Mouse (Mus musculus): ENCODE data around the gene Gnas. TPM values are rescaled to one million over a fixed set of nuclear protein-coding genes. Genes with fewer than 3 reads are reported as not detected.

Gnas gene
- polyA plus RNA-seq (2015; fragmentation: Nextera tagmentation; extraction: Ambion mirVana), result 1,244 and 1,252 TPM in 2 replicates

DNA sequence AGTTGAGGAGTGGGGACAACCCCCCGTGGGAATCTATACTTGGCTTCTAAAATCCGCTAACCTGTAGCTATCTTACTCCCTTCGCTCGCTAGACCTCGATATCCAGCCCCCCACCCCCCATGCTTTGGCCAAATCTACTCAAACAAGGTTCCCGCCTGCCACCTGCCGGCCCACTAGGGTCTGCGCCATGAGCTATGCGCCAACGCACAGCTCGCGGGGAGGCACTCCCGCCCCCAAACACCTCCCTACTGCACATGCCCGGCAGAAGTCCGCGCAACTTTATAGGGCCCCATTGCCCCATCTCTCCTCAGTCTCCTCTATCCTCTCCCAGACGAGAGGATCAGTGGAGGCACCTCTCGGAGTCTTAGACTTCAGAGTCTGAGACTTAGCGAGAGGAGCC lies at the start of gene Gnas:
Gene Gnas, plus strand, starts transcription at position 310 of the 400 bp plus-strand sequence.
- peaks cover 31% of the 10 kb centered on the region; the same call in 1 of the 2 replicates for H3K9me3 ChIP-seq
- peaks cover 98% of the 10 kb centered on the region for H3K36me3 ChIP-seq
- peak within 1 kb of the TSS; percentile 61 for H3K4me2 ChIP-seq
- no peak for ATAC-seq (ENCODE audit: extremely low read depth, insufficient number of reproducible peaks, low FRiP score, low TSS enrichment)
- H3K9ac ChIP-seq, result no peak within 1 kb of the TSS
- peak within 1 kb of the TSS; percentile 35 for H3K4me3 ChIP-seq
- H3K27ac ChIP-seq (replicated peaks), result no peak within 1 kb of the TSS
- H3K4me1 ChIP-seq, result peaks cover 10% of the 10 kb centered on the region
- WGBS, result 52% methylated on average over 19 of the region's 19 CpGs
- peaks cover 69% of the 10 kb centered on the region for H3K27me3 ChIP-seq (replicated peaks)

DNA sequence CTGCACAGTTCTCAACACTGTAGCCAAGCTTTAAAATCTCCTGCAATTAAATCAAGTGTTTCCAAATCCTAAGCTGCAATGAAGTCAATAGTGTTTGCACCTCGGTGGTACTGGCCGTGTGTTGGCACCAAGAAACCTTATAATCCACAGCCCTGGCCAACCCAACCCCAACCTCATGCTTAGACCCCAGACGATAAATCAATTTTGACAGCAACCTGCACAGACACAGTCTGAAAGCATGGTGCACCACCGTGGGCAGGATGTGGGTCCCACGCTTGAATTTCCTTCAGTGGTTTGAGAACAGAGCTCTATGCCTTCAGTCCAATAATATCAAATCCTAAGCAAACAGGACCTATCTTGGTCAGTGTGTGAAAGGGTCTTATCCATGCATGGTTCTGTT lies 41.7 kb upstream of the Gnas start:
- H3K4me2 ChIP-seq, result no peak overlapping the region
- H3K36me3 ChIP-seq, result no peaks in the 10 kb centered on the region
- H3K9ac ChIP-seq, result no peak overlapping the region
- H3K9me3 ChIP-seq, result 0 out of 2 replicates have a peak, but pooled peaks cover 2% of the 10 kb centered on the region
- no peak overlapping the region for H3K4me3 ChIP-seq
- 78% methylated on average over 5 of the region's 5 CpGs for WGBS
- no peak for ATAC-seq (ENCODE audit: extremely low read depth, insufficient number of reproducible peaks, low FRiP score, low TSS enrichment)
- no peaks in the 10 kb centered on the region; the same call in 1 of the 2 replicates for H3K27me3 ChIP-seq (replicated peaks)
- H3K27ac ChIP-seq (replicated peaks), result no peak overlapping the region
- H3K4me1 ChIP-seq, result no peaks in the 10 kb centered on the region

DNA sequence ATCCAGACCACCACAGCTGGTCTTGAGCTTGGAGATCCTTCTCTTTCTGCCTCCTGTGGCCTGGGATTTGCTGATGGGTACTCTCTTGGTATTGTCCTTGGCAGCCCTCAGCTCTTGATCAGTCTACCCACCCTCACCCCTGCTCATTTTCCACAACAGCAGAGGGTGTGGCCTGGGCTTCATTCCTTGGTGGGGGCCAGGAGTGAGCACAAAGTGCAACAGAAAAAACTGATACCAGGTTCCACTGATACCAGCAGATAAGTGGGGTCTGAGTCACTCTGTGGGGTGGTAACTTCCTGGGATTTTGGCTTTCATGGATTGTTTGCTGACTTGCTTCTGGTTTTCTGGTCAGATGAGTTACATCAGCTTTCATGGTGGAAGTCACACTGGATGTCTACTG lies 32.2 kb upstream of the Gnas start:
- Histone ChIP-seq H3K9ac (no peak overlapping the region), H3K36me3 (no peaks in the 10 kb centered on the region), H3K9me3 (no peaks in the 10 kb centered on the region), H3K27me3 (replicated peaks) (peaks cover 5% of the 10 kb centered on the region; the same call in 1 of the 2 replicates), H3K4me2 (no peak overlapping the region), H3K4me1 (no peaks in the 10 kb centered on the region), H3K27ac (replicated peaks) (no peak overlapping the region), H3K4me3 (no peak overlapping the region)
- ATAC-seq (ENCODE audit: extremely low read depth, insufficient number of reproducible peaks, low FRiP score, low TSS enrichment), result no peak

DNA sequence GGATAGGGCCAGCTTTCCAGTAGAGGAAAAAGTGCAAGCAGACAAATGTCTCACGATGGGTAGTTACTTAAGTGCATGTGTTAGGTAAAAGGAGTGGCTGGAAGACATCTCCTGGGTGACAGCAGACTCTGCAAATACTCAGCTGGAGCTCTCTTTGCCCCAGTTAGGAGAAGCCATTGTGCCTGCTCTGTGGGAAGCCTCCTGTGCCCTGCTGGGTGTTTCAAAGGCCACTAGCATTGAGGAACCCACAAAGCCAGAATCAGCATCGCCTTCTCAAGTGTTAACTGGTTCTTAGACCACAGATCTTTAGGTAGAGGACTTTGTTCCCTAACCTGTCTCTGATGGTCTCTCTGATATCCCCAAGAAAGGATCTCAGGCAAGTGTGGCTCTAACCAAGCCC lies 26.8 kb upstream of the Gnas start:
- H3K9me3 ChIP-seq, result no peaks in the 10 kb centered on the region
- no peak overlapping the region for H3K4me2 ChIP-seq
- H3K4me1 ChIP-seq, result 0 out of 2 replicates have a peak, but pooled peaks cover 5% of the 10 kb centered on the region
- no peak for ATAC-seq (ENCODE audit: extremely low read depth, insufficient number of reproducible peaks, low FRiP score, low TSS enrichment)
- 22% methylated on average over 2 of the region's 2 CpGs for WGBS
- no peak overlapping the region for H3K4me3 ChIP-seq
- no peak overlapping the region for H3K27ac ChIP-seq (replicated peaks)
- H3K27me3 ChIP-seq (replicated peaks), result peaks cover 5% of the 10 kb centered on the region; the same call in 1 of the 2 replicates
- no peak overlapping the region for H3K9ac ChIP-seq
- no peaks in the 10 kb centered on the region for H3K36me3 ChIP-seq

DNA sequence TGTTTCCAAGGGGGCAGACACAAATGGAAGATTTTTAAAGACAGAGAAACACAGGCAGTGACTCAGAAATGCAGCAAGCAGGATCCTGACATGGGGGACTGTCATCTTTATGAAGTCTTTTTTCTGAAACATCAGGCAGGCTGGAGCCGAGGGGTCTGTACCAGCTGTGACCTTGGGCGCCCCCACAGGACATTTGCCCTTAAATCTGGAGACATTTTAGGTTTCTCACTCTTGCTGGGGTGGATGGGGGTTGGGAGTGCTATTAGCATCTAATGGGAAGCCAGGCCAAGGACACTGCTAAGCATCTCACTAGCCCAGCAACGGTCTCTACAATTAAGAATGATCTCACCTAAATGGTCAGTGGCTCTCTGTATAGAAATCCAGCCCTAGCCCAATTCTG lies 24.1 kb upstream of the Gnas start:
- H3K4me1 ChIP-seq, result peaks cover 11% of the 10 kb centered on the region; the same call in 1 of the 2 replicates
- H3K4me3 ChIP-seq, result no peak overlapping the region
- H3K36me3 ChIP-seq, result peaks cover under 1% of the 10 kb centered on the region; the same call in 1 of the 2 replicates
- ATAC-seq (ENCODE audit: extremely low read depth, insufficient number of reproducible peaks, low FRiP score, low TSS enrichment), result no peak
- no peaks in the 10 kb centered on the region for H3K9me3 ChIP-seq
- peaks cover 5% of the 10 kb centered on the region; the same call in 1 of the 2 replicates for H3K27me3 ChIP-seq (replicated peaks)
- H3K9ac ChIP-seq, result no peak overlapping the region
- H3K27ac ChIP-seq (replicated peaks), result no peak overlapping the region
- no peak overlapping the region for H3K4me2 ChIP-seq
- 23% methylated on average over 3 of the region's 3 CpGs for WGBS

DNA sequence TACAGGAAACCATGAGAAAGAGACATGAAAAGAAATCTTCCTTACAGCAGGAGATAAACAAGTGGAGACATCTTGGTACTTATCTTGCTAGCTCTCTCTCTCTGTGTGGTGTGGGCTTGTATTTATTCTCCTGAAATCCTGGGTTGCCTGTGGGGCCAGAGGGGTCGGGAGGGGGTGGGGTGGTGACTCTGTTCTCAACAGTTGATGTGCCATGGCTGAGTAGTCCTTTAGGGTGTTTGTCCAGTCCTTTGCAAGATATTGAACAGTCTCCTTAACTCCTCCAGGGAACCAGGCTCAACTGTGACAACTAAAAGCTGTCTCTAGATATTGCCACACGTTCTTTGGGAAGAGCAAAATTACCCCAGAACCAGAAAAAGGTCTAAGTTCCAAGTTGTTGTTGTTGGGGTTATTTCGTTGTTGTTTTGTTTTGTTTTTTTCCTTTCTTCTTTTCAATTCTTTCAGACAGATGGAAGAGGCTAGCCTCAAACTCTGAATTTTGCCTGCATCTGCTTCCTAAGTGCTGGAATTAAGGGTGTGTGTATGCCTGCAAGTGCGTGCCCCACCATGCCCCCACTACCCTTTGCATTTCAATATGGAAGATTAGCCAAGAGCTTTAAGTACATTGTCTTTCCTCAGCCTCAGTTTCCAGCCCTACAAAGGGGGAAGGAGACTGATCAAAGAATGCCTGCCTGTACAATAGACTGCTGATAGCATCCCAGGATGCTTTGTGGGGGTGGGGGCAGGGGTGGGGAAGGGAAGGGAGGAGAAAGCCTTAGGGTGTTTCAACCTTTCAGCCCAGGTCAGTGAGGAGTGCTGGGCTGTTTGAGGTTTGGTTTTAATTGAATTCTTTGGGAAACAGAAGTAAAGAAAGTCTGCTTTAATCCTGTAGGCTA lies 23.0 kb upstream of the Gnas start:
- H3K4me2 ChIP-seq, result no peak overlapping the region
- peaks cover 12% of the 10 kb centered on the region for H3K36me3 ChIP-seq
- H3K9ac ChIP-seq, result no peak overlapping the region
- 26% methylated on average over 4 of the region's 4 CpGs for WGBS
- no peak for ATAC-seq (ENCODE audit: extremely low read depth, insufficient number of reproducible peaks, low FRiP score, low TSS enrichment)
- H3K9me3 ChIP-seq, result no peaks in the 10 kb centered on the region
- H3K27ac ChIP-seq (replicated peaks), result no peak overlapping the region
- no peak overlapping the region for H3K4me3 ChIP-seq
- H3K4me1 ChIP-seq, result peaks cover 11% of the 10 kb centered on the region; the same call in 1 of the 2 replicates
- H3K27me3 ChIP-seq (replicated peaks), result 0 out of 2 replicates have a peak, but pooled peaks cover 3% of the 10 kb centered on the region

DNA sequence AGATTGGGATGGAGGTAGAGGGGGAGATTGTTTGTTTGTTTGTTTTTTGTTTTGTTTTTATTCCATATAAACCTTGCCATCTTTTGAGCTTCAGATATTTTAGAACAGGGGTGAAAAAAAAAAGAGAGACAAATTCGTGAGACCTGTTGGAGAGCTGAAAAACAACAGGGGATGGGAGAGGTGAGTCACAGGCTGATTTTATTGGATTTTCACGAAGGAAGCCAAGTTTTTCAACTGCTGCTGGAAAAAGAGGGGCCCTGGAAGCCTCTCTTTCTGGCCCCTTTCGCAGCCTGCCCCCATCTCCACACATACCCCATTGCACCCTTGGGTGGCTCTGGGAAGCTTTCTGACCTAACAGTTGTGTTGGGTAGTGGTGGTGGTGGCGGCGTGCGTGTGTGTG lies 22.3 kb upstream of the Gnas start:
- no peak overlapping the region for H3K4me3 ChIP-seq
- no peak overlapping the region for H3K27ac ChIP-seq (replicated peaks)
- H3K9me3 ChIP-seq, result no peaks in the 10 kb centered on the region
- peaks cover 11% of the 10 kb centered on the region; the same call in 1 of the 2 replicates for H3K4me1 ChIP-seq
- 68% methylated on average over 6 of the region's 6 CpGs for WGBS
- no peak overlapping the region for H3K4me2 ChIP-seq
- ATAC-seq (ENCODE audit: extremely low read depth, insufficient number of reproducible peaks, low FRiP score, low TSS enrichment), result no peak
- peaks cover 19% of the 10 kb centered on the region for H3K36me3 ChIP-seq
- H3K9ac ChIP-seq, result no peak overlapping the region
- H3K27me3 ChIP-seq (replicated peaks), result 0 out of 2 replicates have a peak, but pooled peaks cover under 1% of the 10 kb centered on the region

DNA sequence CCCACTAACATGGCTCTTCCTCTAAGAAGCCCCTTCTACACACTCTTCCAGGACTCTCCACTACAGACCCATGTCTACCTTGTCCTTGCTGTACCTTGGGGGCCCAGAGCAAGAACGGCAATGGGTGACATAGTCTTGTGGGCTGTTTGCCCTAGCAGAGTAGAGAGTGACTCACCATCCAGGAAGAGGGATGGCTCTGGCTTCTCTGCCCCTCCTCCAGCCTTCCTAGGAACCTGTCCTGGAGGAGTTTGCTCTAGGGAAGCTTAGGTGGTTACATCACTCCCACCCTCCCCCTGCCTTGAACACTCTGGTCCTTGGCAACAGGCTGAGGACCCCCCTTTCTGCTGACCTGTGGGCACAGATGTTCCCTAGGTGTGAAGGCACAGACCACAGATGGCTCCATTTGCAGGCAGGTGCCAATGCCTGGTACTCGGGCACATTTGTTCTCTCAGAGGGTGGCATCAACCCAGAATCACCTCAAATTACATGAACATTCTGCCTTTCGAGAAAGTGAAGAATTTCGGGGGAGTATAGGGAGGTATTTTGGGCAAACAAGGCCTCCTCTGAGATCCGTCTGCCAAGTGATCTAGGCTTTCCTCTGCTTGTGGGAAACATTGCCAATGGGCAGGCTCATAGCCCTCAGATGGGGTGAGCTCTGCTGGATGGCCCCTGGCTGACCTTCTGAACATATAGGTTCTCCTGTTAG lies 20.9 kb upstream of the Gnas start:
- H3K9ac ChIP-seq, result no peak overlapping the region
- H3K9me3 ChIP-seq, result no peaks in the 10 kb centered on the region
- peaks cover 33% of the 10 kb centered on the region for H3K36me3 ChIP-seq
- H3K4me2 ChIP-seq, result no peak overlapping the region
- 63% methylated on average over 5 of the region's 5 CpGs for WGBS
- no peaks in the 10 kb centered on the region for H3K27me3 ChIP-seq (replicated peaks)
- no peak overlapping the region for H3K4me3 ChIP-seq
- peaks cover 11% of the 10 kb centered on the region; the same call in 1 of the 2 replicates for H3K4me1 ChIP-seq
- ATAC-seq (ENCODE audit: extremely low read depth, insufficient number of reproducible peaks, low FRiP score, low TSS enrichment), result no peak
- H3K27ac ChIP-seq (replicated peaks), result no peak overlapping the region

DNA sequence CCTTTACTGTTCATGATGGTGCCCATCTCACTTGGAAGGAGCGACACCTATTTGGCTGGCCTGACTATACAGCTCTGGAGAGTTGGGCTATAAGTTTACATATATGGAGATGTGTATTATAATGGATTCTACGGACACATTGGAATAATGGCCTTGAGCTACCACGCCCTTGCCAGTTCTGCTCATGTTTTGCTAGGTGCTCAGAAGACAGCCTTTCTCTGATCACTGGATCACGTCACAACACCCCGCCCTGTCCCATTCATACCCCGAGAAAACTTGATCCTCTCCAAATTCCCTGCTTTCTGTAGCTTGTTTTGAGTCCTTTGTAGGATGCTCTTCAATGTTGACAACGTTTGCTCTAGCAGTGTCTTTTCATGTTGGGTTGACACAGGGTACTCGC lies 19.9 kb upstream of the Gnas start:
- H3K9me3 ChIP-seq, result no peaks in the 10 kb centered on the region
- peaks cover 43% of the 10 kb centered on the region for H3K36me3 ChIP-seq
- 84% methylated on average over 8 of the region's 8 CpGs for WGBS
- H3K9ac ChIP-seq, result no peak overlapping the region
- peaks cover 11% of the 10 kb centered on the region; the same call in 1 of the 2 replicates for H3K4me1 ChIP-seq
- no peak overlapping the region for H3K27ac ChIP-seq (replicated peaks)
- H3K27me3 ChIP-seq (replicated peaks), result no peaks in the 10 kb centered on the region
- H3K4me2 ChIP-seq, result no peak overlapping the region
- ATAC-seq (ENCODE audit: extremely low read depth, insufficient number of reproducible peaks, low FRiP score, low TSS enrichment), result no peak
- no peak overlapping the region for H3K4me3 ChIP-seq

DNA sequence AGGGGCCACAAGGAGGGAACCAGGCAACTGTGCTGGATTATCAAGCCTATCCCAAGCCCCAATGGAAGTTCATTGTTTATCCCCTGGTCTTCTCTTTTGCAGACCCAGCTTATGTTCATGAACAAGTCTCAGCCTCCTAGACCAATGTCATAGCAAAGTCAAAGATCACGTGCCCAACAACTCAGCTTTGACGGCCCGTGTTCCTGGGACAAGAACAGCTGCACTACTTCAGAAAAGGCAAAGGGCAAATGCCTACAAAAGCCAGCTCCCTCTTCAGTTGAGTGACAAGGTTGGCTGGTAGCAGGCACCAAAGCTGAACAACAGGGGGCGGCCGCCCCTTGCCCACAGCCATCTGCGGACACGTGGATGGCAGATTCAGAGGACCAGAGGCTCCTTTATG lies 13.7 kb upstream of the Gnas start:
- H3K4me3 ChIP-seq, result no peak overlapping the region
- peaks cover 47% of the 10 kb centered on the region for H3K36me3 ChIP-seq
- H3K27me3 ChIP-seq (replicated peaks), result no peaks in the 10 kb centered on the region
- peaks cover 46% of the 10 kb centered on the region for H3K4me1 ChIP-seq
- H3K27ac ChIP-seq (replicated peaks), result peak overlapping the region; percentile 74; the same call in 1 of the 2 replicates
- no peak overlapping the region for H3K9ac ChIP-seq
- no peak for ATAC-seq (ENCODE audit: extremely low read depth, insufficient number of reproducible peaks, low FRiP score, low TSS enrichment)
- H3K4me2 ChIP-seq, result no peak overlapping the region
- 71% methylated on average over 7 of the region's 7 CpGs for WGBS
- H3K9me3 ChIP-seq, result no peaks in the 10 kb centered on the region

DNA sequence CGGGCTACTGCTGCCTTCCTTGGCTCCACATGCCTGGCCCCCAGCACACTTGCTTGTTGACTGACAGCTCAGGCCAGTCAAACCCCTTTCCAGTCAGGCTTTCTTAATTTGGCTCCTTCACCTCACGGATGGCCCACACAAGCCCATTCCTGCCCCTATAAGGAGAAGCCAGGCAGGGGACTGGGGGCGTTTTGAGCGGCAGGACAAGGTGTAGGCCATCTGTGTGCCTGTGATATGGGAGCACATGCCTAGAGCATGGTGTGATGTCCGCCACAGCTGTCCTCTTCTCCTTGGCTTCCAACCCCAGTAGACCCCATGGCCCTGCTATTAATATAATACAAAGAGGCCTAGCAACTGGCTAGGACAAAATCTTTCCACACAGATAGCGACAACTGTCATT lies 12.7 kb upstream of the Gnas start:
- H3K4me2 ChIP-seq, result no peak overlapping the region
- H3K4me1 ChIP-seq, result peaks cover 46% of the 10 kb centered on the region
- ATAC-seq (ENCODE audit: extremely low read depth, insufficient number of reproducible peaks, low FRiP score, low TSS enrichment), result peak; percentile 22; the same call in 1 of the 2 replicates
- 51% methylated on average over 6 of the region's 6 CpGs for WGBS
- H3K27ac ChIP-seq (replicated peaks), result peak overlapping the region; percentile 74
- no peaks in the 10 kb centered on the region for H3K27me3 ChIP-seq (replicated peaks)
- no peak overlapping the region for H3K9ac ChIP-seq
- peaks cover 42% of the 10 kb centered on the region for H3K36me3 ChIP-seq
- H3K4me3 ChIP-seq, result no peak overlapping the region
- H3K9me3 ChIP-seq, result no peaks in the 10 kb centered on the region

Data from heart, embryonic 13.5 days (tissue).